Mouse (Mus musculus): ENCODE measurements around the gene Gpha2. TPM values are rescaled to one million over a fixed set of nuclear protein-coding genes. Genes with fewer than 3 reads are reported as not detected.

Gpha2 gene
- polyA plus RNA-seq, 1 experiment from 2014 or later, result not detected

DNA sequence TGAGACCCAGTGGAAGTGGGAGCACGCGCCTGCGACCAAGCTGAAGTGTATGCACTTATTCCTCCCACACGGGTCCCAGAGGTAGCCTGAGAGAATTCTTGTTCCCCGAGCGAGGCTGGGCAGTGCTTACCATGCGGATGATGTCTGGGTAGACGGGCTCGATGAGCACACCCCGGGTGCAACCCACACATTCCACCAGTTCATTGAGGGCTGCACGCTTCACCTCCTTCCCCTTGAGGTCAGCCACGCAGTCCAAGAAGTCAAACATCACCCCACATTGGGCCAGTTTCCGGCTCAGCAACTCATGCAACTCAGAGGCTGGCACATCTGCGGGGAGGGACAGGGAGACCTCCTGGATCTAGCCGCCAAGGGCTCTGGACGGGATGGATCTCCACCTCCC, 7.5 kb downstream of the Gpha2 start:
- H3K9ac ChIP-seq, result no peak overlapping the region
- peaks cover 14% of the 10 kb centered on the region for H3K4me1 ChIP-seq
- H3K36me3 ChIP-seq, result peaks cover 44% of the 10 kb centered on the region
- H3K27me3 ChIP-seq (replicated peaks), result no peaks in the 10 kb centered on the region
- H3K27ac ChIP-seq, result no peak overlapping the region
- ATAC-seq (ENCODE audit: low FRiP score, low read depth), result no peak
- H3K4me2 ChIP-seq (replicated peaks), result 0 out of 2 replicates have a peak overlapping the region, but pooled peaks have one; percentile 81
- WGBS, result 93% methylated on average over 16 of the region's 16 CpGs
- H3K9me3 ChIP-seq, result no peaks in the 10 kb centered on the region
- no peak overlapping the region for H3K4me3 ChIP-seq

DNA sequence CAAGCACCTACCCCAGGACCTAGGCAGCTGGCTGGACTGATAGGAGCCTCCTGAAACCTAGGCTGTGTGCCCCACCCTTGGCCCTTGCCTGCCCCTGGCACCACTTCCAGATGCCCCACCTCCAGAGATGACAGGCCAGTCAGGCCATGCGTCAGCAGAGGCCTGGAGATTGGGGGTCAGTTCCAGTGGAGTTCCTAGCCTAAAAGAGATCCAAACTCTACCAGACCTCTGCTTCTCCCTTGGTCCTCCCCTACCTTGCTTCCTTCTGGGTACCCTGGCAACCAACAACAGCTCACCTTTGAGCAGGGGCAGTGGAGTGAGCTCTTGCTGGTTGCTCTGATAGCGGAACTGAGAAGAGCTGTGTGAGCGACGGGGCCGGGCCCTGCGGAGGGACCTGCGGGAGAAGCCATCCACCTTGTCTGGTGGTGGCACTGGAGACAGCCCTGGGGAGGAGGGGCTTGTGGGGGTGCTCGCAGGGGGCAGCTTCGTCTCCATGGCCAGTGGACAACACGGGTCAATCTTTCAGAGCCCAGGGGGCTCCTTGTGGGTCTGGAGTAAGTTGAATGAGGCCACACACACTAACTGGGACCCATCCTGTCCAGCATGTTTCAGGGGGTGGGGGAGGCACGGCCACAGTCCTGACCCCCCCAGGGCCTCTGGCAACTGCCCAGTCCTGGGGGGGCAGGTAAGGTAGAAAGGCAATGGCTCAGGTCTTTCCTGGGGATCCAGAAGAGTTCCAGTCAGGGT, 8.3 kb downstream of the Gpha2 start:
- Histone ChIP-seq H3K27me3 (replicated peaks) (no peaks in the 10 kb centered on the region), H3K9ac (peak overlapping the region; percentile 91), H3K4me2 (replicated peaks) (peak overlapping the region; percentile 81), H3K36me3 (peaks cover 36% of the 10 kb centered on the region), H3K27ac (no peak overlapping the region), H3K9me3 (no peaks in the 10 kb centered on the region), H3K4me3 (peak overlapping the region; percentile 80), H3K4me1 (peaks cover 14% of the 10 kb centered on the region)
- no peak for ATAC-seq (ENCODE audit: low FRiP score, low read depth)
- 72% methylated on average over 11 of the region's 11 CpGs for WGBS

DNA sequence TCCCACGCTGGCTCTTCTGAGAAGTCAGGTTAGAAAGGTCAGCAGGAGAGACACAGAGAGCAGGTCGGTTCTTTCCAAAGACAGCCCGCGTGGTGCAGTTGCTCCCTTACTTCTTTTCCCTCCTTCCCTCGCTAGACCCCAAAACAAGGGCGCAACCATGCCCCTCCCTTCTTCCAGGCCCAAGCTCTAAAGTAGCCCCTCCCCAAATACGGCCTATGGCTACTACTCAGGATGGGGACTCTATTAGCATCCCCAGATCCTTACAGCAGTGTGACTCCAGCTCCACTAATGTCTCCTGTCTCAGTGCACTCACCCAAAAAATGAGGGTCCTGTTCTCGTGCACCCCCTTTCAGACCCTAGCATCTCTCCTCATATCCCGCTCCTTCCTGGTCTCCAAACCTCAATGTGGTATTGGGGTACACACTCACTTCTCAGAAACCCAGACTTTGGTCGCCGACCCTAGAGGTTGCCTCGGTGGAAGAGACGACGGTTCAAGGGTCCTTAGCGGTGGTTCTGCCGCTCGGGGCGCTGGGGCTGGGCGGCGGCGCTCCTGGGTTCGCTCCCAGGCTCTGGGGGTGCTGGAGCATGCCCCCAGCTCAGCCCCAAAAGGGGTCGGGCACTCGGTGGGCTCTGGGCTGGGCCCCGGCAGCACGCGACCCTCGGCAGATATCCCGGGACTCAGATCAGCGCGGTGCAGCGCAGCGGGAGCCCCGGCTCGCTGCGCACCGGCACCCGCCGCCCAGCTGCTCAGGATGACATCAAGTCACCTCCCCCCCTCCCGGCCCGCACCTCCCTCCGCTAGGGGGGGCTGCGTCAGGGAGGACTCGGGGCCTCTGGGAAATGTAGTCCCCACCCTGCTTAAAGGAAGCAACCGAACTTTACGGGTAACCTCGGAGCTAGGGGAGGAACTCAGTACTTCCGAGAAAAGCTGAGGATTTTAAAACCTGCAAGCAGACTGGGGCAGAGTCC, 9.2 kb downstream of the Gpha2 start, which contains the start of gene Ppp2r5b:
Gene Ppp2r5b, minus strand, starts transcription at position 789 of the 969 bp plus-strand sequence.
- Histone ChIP-seq H3K27ac (0 out of 2 replicates have a peak within 1 kb of the TSS, but pooled peaks have one; percentile 60), H3K4me1 (peaks cover 14% of the 10 kb centered on the region), H3K27me3 (replicated peaks) (no peaks in the 10 kb centered on the region), H3K36me3 (peaks cover 27% of the 10 kb centered on the region), H3K9ac (peak within 1 kb of the TSS; percentile 91), H3K4me3 (peak within 1 kb of the TSS; percentile 80), H3K9me3 (no peaks in the 10 kb centered on the region), H3K4me2 (replicated peaks) (peak within 1 kb of the TSS; percentile 81)
- ATAC-seq (ENCODE audit: low FRiP score, low read depth), result peak; percentile 94
- 3% methylated on average over 48 of the region's 48 CpGs for WGBS

- no peaks in the 10 kb centered on the region for H3K9me3 ChIP-seq
- no peaks in the 10 kb centered on the region for H3K27me3 ChIP-seq (replicated peaks)
- peaks cover 14% of the 10 kb centered on the region for H3K4me1 ChIP-seq
- peak; percentile 92 for ATAC-seq (ENCODE audit: low FRiP score, low read depth)
- peak overlapping the region; percentile 81 for H3K4me2 ChIP-seq (replicated peaks)
- peaks cover 20% of the 10 kb centered on the region for H3K36me3 ChIP-seq
- under 1% methylated on average over 9 of the region's 9 CpGs for WGBS
- peak overlapping the region; percentile 91 for H3K9ac ChIP-seq
- H3K4me3 ChIP-seq, result peak overlapping the region; percentile 80
- 0 out of 2 replicates have a peak overlapping the region, but pooled peaks have one; percentile 60 for H3K27ac ChIP-seq
Measured at GRCm38 (mm10) chr19:6236053-6236441, 9.9 kb downstream of the Gpha2 start.

DNA sequence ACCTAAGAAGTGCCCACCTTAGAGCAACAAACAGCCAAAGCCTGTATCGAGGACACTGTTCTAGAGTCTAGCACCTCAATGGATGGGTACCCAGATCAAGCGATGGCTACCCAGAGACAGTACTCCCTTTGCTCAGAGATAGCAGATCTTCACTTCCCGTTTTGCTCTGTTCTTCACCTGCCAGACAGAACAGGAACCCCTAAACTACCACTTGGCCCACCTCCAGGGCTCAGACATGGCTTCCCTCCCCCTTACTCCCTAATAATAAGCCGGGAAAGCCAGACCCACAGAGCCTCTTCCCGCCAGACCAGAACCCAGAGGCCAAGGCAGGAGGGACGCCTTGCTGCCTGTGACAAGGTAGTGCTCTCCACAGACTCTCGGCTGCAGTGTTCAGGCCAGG, 10.7 kb downstream of the Gpha2 start:
- H3K9me3 ChIP-seq, result no peaks in the 10 kb centered on the region
- peaks cover 14% of the 10 kb centered on the region for H3K4me1 ChIP-seq
- H3K4me2 ChIP-seq (replicated peaks), result no peak overlapping the region
- WGBS, result 72% methylated on average over 7 of the region's 7 CpGs
- ATAC-seq (ENCODE audit: low FRiP score, low read depth), result no peak
- no peak overlapping the region for H3K9ac ChIP-seq
- no peak overlapping the region for H3K4me3 ChIP-seq
- no peak overlapping the region for H3K27ac ChIP-seq
- no peaks in the 10 kb centered on the region for H3K27me3 ChIP-seq (replicated peaks)
- peaks cover 12% of the 10 kb centered on the region for H3K36me3 ChIP-seq

DNA sequence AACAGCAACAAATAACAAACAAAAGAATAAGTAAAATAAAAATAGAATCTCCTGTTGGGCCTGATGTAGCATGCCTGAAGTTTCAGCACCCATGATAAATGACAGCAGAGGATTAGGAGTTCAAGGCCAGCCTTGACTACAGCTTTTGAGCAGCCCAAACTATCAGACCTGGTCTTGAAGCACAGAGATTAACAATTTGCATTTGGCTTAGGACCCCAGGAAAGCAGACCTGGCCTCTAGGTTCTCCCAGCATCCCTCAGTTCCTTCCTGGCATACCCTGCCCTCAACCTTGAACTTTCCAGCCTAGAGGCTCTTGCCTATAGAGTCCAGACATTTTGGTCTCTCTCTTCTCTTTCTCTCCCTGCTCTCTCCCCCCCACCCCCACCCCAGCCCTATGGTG, 12.6 kb downstream of the Gpha2 start:
- H3K4me3 ChIP-seq, result no peak overlapping the region
- H3K4me1 ChIP-seq, result peaks cover 22% of the 10 kb centered on the region
- H3K36me3 ChIP-seq, result 0 out of 2 replicates have a peak, but pooled peaks cover under 1% of the 10 kb centered on the region
- no peak for ATAC-seq (ENCODE audit: low FRiP score, low read depth)
- H3K9me3 ChIP-seq, result no peaks in the 10 kb centered on the region
- no peak overlapping the region for H3K4me2 ChIP-seq (replicated peaks)
- H3K27ac ChIP-seq, result no peak overlapping the region
- no peaks in the 10 kb centered on the region for H3K27me3 ChIP-seq (replicated peaks)
- no peak overlapping the region for H3K9ac ChIP-seq

DNA sequence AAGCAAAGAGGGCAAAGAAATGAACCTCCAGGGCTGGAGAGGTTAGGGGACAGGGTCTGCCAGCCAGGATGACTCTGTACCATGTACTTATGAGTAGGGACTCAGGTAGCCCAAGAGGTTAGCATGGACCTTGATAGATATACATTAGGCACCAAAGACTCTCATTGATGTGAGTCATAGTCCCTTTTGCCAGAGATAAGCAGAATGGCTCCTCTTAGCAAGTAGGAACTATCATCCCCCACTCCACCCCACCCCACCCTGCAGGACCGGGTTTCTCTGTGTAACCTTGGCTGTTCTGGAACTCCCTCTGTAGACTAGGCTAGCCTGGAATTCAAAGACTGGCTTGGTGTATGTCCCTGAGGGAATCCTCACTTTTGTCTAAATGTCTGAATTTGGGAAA, 14.0 kb downstream of the Gpha2 start:
- H3K4me1 ChIP-seq, result peaks cover 11% of the 10 kb centered on the region
- 69% methylated on average over 1 of the region's 1 CpGs for WGBS
- no peak for ATAC-seq (ENCODE audit: low FRiP score, low read depth)
- H3K9me3 ChIP-seq, result no peaks in the 10 kb centered on the region
- no peak overlapping the region for H3K27ac ChIP-seq
- H3K27me3 ChIP-seq (replicated peaks), result no peaks in the 10 kb centered on the region
- no peak overlapping the region for H3K4me2 ChIP-seq (replicated peaks)
- H3K36me3 ChIP-seq, result peaks cover 11% of the 10 kb centered on the region
- H3K9ac ChIP-seq, result no peak overlapping the region
- no peak overlapping the region for H3K4me3 ChIP-seq

DNA sequence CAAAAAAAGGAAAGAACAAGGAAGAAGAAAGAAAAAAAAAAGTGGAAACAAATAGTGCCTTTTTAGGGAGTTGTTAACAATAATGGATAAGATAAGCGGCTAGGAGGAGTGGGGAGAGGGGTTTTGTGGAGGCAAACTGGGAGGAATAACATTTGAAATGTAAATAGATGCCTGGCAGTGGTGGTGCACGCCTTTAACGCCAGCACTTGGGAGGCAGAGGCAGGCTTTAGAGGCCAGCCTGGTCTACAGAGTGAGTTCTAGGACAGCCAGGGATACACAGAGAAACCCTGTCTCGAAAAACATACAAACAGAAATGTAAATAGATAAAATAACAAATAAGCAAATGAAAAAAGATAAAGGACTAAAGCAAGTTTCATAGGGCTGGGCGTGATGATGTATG, 14.5 kb downstream of the Gpha2 start:
- 34% methylated on average over 5 of the region's 5 CpGs for WGBS
- H3K27ac ChIP-seq, result no peak overlapping the region

DNA sequence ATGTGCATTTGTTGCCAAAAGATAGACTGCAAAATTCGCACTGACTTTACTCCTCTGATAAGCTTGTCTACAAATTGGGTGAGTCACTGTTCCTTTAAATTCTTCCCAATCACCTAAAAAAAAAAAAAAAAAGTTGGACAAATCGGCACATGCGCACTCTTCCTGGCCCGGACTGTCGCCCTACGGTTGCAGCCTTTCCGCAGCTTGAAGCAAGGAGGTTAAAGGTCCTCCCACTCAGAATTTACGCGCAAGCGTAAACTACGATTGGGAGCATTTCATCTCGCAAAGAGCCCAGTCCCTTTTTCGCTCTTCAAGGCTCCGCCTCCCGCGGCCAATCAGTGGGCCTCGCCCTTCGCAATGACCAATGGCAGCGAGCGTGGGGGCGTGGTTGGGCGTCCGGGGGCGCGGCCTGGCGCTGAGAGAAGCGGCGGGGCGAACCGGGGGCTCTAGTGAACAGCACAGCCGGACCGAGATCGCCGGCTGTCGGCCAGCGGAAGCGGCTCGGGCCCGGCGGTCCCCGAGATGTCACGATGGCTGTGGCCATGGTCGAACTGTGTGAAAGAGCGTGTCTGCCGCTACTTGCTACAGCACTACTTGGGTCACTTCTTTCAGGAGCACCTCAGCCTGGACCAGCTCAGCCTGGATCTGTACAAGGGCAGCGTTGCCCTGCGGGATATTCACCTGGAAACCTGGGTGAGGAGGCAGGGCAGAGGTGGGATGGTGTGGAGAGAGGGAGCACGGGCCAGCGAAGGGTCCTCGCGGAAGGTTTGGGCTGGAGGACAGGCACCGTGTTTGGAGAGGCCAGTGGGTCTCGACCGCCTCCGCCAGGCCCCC, 15.3 kb downstream of the Gpha2 start, which contains the start of gene Atg2a:
Gene Atg2a, plus strand, starts transcription at position 395 of the 834 bp plus-strand sequence.
- no peaks in the 10 kb centered on the region for H3K27me3 ChIP-seq (replicated peaks)
- H3K4me1 ChIP-seq, result peaks cover 8% of the 10 kb centered on the region
- H3K4me3 ChIP-seq, result peak within 1 kb of the TSS; percentile 86
- under 1% methylated on average over 55 of the region's 55 CpGs for WGBS
- H3K9me3 ChIP-seq, result no peaks in the 10 kb centered on the region
- H3K27ac ChIP-seq, result peak within 1 kb of the TSS; percentile 37; the same call in 1 of the 2 replicates
- H3K9ac ChIP-seq, result peak within 1 kb of the TSS; percentile 92
- H3K36me3 ChIP-seq, result peaks cover 23% of the 10 kb centered on the region
- peak within 1 kb of the TSS; percentile 96 for H3K4me2 ChIP-seq (replicated peaks)
- ATAC-seq (ENCODE audit: low FRiP score, low read depth), result peak; percentile 92

More for the DNA sequence above, 14.5 kb downstream of the Gpha2 start:
- H3K9ac ChIP-seq, result no peak overlapping the region
- peaks cover 16% of the 10 kb centered on the region for H3K36me3 ChIP-seq
- H3K4me3 ChIP-seq, result no peak overlapping the region
- no peak for ATAC-seq (ENCODE audit: low FRiP score, low read depth)
- no peaks in the 10 kb centered on the region for H3K27me3 ChIP-seq (replicated peaks)
- peaks cover 8% of the 10 kb centered on the region for H3K4me1 ChIP-seq
- H3K4me2 ChIP-seq (replicated peaks), result peak overlapping the region; percentile 96; the same call in 1 of the 2 replicates
- H3K9me3 ChIP-seq, result no peaks in the 10 kb centered on the region

DNA sequence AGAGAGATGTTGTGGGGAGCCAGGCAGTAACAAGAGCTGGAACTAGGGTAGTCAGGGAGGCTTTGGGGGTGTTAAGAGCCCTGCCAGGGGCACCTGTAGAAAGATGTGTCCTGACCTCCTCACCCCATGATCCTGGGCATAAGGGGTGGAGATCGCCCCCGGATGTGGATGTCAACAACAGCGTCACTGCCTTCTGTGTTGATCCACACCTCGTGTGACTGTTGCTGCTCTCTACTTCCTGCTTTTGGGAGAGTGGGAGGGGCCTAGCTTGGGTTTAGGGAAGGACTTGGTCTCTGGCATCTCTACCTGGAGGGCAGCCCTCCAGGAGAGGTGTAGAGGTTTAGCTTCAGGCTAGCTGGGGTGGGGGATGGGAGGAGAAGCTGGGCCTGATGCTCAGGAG, 16.1 kb downstream of the Gpha2 start:
- no peak; the same call in 1 of the 2 replicates for ATAC-seq (ENCODE audit: low FRiP score, low read depth)
- Histone ChIP-seq H3K36me3 (peaks cover 31% of the 10 kb centered on the region), H3K4me3 (peak overlapping the region; percentile 86), H3K4me2 (replicated peaks) (peak overlapping the region; percentile 96), H3K4me1 (peaks cover 8% of the 10 kb centered on the region), H3K9me3 (no peaks in the 10 kb centered on the region), H3K27ac (no peak overlapping the region), H3K27me3 (replicated peaks) (no peaks in the 10 kb centered on the region), H3K9ac (peak overlapping the region; percentile 92)
- 1% methylated on average over 4 of the region's 4 CpGs for WGBS

GRCm38 (mm10) chr19:6243226-6243625, 17.0 kb downstream of the Gpha2 start:
- H3K4me2 ChIP-seq (replicated peaks), result peak overlapping the region; percentile 96
- H3K27ac ChIP-seq, result no peak overlapping the region
- no peak overlapping the region for H3K4me3 ChIP-seq
- no peak overlapping the region for H3K9ac ChIP-seq
- ATAC-seq (ENCODE audit: low FRiP score, low read depth), result no peak
- peaks cover 41% of the 10 kb centered on the region for H3K36me3 ChIP-seq
- WGBS, result 82% methylated on average over 5 of the region's 5 CpGs
- peaks cover 8% of the 10 kb centered on the region for H3K4me1 ChIP-seq
- no peaks in the 10 kb centered on the region for H3K27me3 ChIP-seq (replicated peaks)
- no peaks in the 10 kb centered on the region for H3K9me3 ChIP-seq
